Mouse (Mus musculus) ES-E14 (cell line): ENCODE measurements around the gene Oxa1l.

Experiments
- CHD2 ChIP-seq: IDR thresholded peaks from 2 replicates; pipeline ENCODE4 v1.6.1; 2014; ENCODE audit warnings: mild to moderate bottlenecking, low read depth, low read length, inconsistent platforms
- ZC3H11A ChIP-seq: IDR thresholded peaks from 2 replicates; pipeline ENCODE4 v1.6.1; 2012; ENCODE audit warnings: low read depth, mild to moderate bottlenecking, inconsistent platforms, low read length, borderline replicate concordance
- ZNF384 ChIP-seq: IDR thresholded peaks from 2 replicates; pipeline ENCODE4 v1.6.1; 2012; ENCODE audit warnings: low read depth, low read length, inconsistent platforms

DNA sequence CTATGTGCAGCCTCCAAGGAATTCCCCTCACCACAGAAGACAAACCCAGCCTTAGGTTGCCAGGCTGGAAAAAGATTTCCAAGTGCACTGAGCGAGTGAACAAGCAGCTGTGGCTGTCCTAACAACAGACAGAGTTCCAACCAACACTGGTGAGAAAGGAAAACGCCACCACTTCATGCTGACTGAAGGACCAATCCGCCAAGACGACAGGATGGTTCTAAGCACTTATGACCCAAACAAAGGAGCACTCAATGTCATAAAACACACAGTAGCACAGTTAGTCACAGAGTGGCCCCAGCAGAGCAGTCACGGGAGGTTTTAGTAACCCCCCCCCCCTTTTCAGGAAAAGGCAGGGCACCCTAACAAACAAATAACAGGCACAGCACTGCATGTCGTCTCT is 30.2 kb downstream of the Oxa1l start:
- TF ChIP-seq CHD2, result no peak
- TF ChIP-seq ZNF384, result no peak
- TF ChIP-seq ZC3H11A, result no peak
